Mouse (Mus musculus): ENCODE measurements around the gene Btf3.
A peak's percentile ranks its signal among the peaks of the same experiment; 100 is the strongest.

Gene Btf3

GRCm38 (mm10) chr13:98340506-98340905 lies 23.7 kb upstream of the Btf3 start:
- DNase-seq (ENCODE audit: extremely low spot score, low read depth, low spot score), result no peak

- no peak for DNase-seq (ENCODE audit: extremely low spot score, low read depth, low spot score)
Measured at GRCm38 (mm10) chr13:98336205-98336604, 19.4 kb upstream of the Btf3 start.

DNA sequence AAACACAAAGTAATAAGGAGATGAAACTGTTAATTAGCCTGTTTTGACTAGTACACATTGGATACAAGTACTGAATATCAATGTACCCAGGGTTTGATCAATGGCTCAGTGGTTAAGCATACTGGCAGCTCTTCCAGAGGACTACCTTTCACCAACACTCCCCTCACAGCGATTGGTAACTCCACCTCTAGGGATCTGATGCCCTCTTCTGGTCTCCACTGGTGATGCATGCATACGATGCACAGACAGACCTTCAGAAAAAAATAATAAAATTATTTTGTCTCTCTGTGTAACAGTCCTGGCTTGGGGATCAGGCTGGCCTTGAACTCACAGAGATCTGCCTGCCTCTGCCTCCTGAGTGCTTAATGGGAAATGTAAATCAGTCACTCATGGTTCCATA lies 15.3 kb upstream of the Btf3 start:
- no peak for DNase-seq (ENCODE audit: extremely low spot score, low read depth, low spot score)

DNA sequence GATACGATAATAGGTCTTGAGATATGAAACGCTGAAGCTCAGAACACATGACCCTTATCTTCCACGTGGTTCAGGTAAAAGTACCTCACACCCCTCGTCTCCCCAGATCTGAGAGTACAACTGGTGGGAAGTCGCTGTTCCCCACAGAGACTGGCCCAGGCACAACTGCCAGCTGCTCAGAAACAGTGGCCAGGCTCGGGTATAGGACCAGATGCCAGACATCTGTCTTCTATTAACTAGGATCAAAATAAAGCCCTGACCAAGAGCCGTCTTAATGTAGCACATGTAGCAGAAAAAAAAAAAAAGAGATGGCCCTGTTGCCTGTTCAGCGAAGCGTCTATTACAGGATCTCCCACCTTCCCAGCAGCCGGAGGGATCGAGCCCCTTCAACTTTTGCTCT lies 8.2 kb upstream of the Btf3 start:
- DNase-seq (ENCODE audit: extremely low spot score, low read depth, low spot score), result no peak

GRCm38 (mm10) chr13:98317911-98318310 lies 1.1 kb upstream of the Btf3 start:
- DNase-seq (ENCODE audit: extremely low spot score, low read depth, low spot score), result no peak

DNA sequence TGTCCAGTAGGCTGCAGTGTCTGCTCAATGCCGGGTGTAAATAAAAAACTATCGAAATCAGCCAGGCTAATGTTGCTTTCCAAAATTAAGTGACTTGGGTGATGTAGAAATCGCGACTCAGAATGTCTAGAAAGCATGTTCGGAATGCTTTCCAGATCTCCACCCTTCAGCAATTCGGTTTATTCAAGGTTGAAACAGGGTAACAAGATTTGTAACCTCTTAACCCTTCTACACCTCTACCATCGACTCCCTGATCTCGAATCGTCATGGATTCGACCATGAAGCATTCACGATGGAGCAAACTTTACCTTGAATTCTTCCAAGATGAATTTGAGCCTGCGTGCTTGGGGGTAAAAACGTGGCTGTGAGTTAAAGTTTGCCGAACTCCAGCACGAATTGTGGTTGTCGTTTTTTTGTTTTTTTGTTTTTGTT lies 456 bp upstream of the Btf3 start:
- DNase-seq (ENCODE audit: extremely low spot score, low read depth, low spot score), result no peak

GRCm38 (mm10) chr13:98316140-98316479 lies 696 bp downstream of the Btf3 start:
- no peak for DNase-seq (ENCODE audit: extremely low spot score, low read depth, low spot score)

- DNase-seq (ENCODE audit: extremely low spot score, low read depth, low spot score), result no peak
Measured at GRCm38 (mm10) chr13:98315124-98315523, 1.7 kb downstream of the Btf3 start.

DNA sequence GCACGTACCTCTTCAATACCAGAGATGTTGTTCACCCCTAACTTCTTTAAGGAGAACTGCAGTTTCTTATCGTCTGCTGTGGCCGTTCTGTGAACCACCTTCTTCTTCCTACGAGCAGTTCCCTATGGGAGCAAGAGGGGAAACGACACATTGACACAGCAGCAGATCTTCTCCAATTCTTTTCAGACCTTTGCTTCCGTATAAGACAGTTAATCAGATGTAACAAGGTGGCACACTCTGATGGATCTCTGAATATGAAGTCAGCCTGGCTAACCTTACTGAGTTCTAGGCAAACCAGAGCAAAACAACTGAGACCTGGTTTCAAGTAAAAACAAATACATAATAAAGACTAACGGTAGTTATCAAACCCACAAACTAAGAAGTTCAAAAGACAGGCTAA lies 3.2 kb downstream of the Btf3 start:
- DNase-seq (ENCODE audit: extremely low spot score, low read depth, low spot score), result no peak

DNA sequence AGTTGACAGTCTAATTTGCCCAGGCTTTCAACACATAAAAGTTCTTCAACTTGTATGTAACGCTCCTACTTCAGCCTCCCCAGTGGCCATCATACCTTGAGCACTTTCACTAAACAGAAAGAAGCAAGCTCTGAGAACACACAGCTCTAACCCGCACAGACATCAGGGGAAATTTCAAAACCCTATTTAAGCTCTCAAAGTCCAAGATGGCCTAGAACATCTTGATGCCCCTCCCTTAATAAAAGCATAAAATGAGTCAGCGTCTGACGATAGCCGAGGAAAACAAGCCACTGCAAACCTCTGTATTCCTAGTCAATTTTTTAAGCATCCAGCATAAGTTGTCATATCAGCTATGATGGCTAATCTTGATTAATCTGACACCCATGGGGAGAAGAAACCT lies 5.2 kb downstream of the Btf3 start:
- DNase-seq (ENCODE audit: extremely low spot score, low read depth, low spot score), result no peak

- DNase-seq (ENCODE audit: extremely low spot score, low read depth, low spot score), result no peak
Measured at GRCm38 (mm10) chr13:98308724-98309123, 8.1 kb downstream of the Btf3 start.

GRCm38 (mm10) chr13:98308004-98308403 lies 8.8 kb downstream of the Btf3 start:
- no peak for DNase-seq (ENCODE audit: extremely low spot score, low read depth, low spot score)

DNA sequence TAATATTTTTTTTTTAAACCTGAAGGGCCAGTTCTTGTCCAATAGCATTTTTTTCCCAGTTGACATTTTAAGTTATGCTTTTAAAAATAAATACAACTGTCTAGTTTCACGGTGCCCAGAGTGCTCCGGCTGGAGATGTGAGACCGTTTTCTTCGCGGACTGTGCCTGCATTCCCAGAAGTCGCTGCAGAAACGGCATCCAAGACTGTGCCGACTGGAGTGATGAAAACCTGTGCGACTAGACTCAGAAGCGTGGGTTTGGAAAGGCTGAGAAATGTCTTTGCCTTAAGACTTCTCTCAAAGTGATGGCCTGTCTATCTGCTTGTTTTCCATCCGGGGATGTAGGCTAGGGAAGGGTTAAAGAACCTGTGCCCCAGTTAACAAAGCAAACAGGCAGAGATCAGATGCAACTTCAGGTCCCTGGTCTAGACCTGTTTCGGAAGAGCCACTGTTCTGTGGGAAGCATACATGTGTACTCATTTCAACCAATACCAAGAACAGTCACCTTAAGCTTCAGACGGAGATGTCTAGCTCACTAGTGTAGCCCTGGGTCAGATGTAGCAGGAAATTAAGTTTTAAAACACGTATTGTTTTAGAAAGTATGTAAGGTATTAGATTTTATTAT lies 9.8 kb downstream of the Btf3 start:
- DNase-seq (ENCODE audit: extremely low spot score, low read depth, low spot score), result no peak

DNA sequence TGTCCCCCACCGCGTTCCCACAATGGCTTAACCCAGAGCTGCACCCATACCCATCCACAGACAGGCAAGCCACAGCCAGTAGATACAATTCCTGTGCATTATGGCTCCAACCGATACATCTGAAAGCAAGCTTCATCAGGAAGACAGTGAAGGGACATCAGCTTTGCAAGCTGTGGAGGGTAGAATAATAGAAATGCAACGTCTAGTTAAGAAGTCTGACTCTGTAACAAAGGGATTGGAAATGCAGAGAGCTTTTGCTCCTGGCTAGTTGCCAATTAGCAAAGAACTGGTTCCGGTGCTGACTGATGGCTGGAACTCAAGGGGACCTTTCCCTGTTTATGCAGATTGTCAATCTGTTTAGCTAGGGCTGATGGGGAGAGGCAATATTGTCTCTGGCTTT lies 10.4 kb downstream of the Btf3 start:
- no peak for DNase-seq (ENCODE audit: extremely low spot score, low read depth, low spot score)

DNA sequence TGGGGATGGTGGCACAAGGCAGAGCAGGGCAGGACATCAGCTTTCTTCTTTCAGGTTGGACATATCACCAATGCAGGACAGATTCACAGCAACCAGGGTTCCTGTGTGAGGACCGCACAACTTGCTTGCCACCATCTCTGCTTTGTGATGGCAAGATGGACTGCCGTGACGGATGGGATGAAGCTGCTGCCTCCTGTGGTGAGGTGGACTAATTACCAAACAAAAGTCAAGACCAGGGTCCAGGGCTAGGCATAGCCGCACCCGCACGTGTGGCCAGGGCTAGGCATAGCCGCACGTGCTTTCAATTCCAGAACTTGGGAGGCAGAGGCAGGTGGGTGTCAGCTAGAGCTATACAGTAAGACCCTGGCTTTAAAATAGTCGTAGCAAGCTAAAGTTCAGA lies 11.5 kb downstream of the Btf3 start:
- DNase-seq (ENCODE audit: extremely low spot score, low read depth, low spot score), result no peak

GRCm38 (mm10) chr13:98298833-98299758 lies 17.7 kb downstream of the Btf3 start:
- peak; percentile 91 for DNase-seq (ENCODE audit: extremely low spot score, low read depth, low spot score)

DNA sequence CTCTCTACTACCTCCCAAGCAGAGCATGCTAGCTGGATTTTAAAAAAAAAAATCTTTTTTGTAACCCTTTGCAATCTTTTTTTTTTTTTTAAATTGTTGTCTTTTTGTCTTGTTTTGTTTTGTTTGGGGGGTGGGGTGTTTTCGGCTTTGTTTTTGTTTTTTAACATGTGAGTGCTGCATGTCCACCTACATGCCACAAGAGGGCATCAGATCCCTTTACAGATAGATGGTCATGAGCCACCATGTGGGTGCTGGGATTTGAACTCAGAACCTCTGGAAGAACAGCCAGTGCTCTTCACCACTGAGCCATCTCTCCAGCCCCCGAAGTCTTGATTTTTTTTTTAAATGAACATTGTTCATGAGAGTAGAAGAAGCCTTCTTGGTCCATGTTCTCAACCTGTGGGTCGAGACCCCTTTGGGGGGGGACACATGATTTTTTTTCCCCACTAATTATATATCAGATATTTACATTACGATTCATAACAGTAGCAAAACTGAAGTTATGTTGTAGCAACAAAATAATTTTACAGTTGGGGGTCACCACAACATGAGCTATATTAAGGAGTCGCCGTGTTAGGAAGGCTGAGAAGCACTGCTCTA lies 18.8 kb downstream of the Btf3 start:
- DNase-seq (ENCODE audit: extremely low spot score, low read depth, low spot score), result no peak

- no peak for DNase-seq (ENCODE audit: extremely low spot score, low read depth, low spot score)
Measured at GRCm38 (mm10) chr13:98296072-98296471, 20.7 kb downstream of the Btf3 start.

- no peak for DNase-seq (ENCODE audit: extremely low spot score, low read depth, low spot score)
Measured at GRCm38 (mm10) chr13:98291712-98292111, 25.1 kb downstream of the Btf3 start.

DNA sequence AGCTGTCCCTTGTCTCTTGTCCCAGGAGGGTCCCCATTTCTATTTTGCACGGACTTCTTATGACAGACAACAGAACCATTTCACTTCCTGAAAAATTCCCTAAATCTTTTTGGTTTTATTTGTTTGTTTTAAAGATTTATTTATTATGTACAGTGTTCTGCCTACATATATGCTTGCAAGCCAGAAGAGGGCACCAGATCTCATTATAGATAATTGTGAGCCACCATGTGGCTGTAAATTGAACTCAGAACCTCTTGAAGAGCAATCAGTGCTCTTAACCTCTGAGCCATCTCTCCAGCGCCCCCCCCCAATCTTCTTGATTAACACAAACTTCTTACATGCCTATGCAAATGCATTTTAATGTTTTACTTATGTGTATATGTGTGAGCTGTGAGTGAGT lies 26.1 kb downstream of the Btf3 start:
- DNase-seq (ENCODE audit: extremely low spot score, low read depth, low spot score), result no peak

GRCm38 (mm10) chr13:98280990-98281650 lies 35.7 kb downstream of the Btf3 start:
- DNase-seq (ENCODE audit: extremely low spot score, low read depth, low spot score), result no peak

- DNase-seq (ENCODE audit: extremely low spot score, low read depth, low spot score), result no peak
Measured at GRCm38 (mm10) chr13:98279686-98280085, 37.1 kb downstream of the Btf3 start, which contains the start of gene Gm21976. TSS of gene Gm21976 (plus strand) at chr13:98279887.
